Mouse (Mus musculus) frontal cortex, postnatal 25 days (tissue): Measurements from ENCODE around the gene Mpi.

Source experiments
- DNase-seq, 2 experiments: peaks; one replicate each; pipeline ENCODE4 v3.0.0; 2022; ENCODE audit warnings: low spot score in 2 of 2

Gene Mpi

DNA sequence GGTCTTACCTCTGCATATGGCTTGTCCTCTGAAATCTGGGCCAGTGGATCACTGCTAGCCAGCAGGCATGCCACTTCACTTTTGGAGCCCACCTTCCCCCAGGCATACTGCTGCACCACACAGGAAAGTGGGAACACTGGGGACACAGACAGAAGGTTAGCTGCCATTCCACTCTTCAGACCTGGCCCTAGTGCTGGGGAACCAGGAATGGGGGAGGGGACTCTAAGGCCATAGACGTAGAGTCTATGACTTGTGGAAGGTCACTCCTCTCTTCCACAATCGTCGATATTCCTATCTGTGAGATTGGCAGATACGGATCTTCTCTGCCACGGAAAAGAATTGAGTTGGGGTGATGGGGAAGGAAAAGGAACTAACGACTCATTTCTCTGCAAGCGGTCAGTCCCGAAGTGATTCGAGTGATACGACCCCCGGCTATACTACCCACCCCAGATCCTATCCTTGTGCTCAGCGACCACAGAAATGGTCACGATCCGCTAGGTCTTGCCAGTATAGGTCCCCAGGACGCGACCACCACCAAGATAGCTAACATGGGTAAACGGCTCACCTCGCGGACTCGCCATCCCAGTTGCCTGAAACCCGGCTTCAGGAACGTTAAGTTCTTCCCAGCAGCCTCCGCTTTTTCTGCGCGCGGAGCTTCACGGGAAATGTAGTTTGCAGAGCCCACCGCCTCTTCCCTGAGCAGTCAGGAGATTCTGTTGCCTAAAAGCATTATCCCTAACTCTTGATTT is at the start of gene Mpi:
Gene Mpi (minus strand): TSS at position 625 of the 749 bp plus-strand sequence.
- peak; percentile 60 to 62 for DNase-seq

DNA sequence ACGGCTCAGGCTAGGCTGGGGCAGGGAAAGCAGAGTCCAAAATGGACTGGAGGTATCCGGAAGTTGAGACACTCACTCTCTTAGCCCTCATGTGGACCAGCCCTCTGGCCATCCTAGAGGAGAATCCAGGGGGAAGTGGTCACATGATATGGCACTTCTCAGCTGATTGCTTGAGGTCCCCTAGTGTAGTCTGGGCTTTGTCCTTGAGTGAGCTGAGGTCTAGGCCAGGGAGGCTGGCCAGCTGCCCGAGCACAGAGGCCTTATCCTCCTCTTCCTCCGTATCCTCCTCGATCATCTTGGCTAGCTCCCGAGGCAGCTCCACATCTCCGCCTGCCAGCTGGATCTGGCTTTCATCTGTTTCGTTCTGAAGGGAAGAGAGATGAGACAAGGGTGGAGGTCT is 49.5 kb upstream of the Mpi start:
- no peak for DNase-seq

DNA sequence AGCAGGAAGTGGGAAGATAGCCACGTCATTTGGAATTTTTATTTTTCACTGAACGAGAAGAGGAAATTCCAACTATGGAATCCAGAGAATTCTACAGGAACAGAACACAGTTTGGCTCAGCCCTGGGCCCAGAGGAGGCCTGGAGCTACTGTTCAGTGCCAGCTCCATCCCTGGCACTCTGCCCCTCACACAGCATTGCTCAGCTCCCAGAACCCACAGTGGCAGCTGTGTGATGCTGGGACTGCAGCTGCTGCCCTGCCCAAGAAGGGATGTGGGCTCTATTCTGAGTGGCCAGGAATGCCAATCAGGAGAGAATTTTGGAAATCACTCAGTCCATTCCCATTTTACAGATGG is 48.8 kb upstream of the Mpi start:
- no peak for DNase-seq

DNA sequence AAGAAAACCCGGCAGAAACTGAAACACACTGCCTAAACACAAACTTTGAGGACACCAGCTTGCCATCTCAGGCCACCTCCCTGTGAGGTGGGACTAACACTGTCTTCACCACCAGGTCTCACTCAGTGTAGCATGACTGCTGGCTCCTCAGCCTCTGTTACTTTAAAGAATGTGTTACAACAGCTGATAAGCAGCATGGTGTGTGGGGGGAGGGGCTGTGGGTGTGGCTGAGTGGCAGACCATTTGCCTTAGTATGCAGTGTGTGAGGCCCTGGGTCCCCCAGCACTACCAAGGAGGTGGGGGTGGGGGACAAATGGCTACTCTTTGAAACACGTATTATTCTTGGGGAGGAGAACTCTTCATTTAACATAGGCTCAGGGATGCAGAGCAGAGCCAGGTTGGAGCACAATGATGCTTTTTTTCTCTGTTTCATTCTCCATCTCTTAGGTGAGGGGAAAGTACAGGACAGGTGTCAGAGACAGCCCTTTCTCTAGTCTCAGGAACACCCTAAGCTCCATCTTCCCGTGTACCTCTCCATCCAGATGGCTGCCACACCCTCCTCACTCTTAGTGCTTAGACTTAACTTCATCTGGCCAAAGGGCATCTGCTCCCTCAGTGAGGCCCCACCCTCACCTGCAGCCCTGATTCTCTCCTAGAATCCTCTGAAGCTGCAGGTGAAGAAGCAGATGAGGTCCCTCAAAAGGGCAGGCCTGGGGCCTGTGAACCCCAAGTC is 48.2 kb upstream of the Mpi start:
- DNase-seq = no peak

DNA sequence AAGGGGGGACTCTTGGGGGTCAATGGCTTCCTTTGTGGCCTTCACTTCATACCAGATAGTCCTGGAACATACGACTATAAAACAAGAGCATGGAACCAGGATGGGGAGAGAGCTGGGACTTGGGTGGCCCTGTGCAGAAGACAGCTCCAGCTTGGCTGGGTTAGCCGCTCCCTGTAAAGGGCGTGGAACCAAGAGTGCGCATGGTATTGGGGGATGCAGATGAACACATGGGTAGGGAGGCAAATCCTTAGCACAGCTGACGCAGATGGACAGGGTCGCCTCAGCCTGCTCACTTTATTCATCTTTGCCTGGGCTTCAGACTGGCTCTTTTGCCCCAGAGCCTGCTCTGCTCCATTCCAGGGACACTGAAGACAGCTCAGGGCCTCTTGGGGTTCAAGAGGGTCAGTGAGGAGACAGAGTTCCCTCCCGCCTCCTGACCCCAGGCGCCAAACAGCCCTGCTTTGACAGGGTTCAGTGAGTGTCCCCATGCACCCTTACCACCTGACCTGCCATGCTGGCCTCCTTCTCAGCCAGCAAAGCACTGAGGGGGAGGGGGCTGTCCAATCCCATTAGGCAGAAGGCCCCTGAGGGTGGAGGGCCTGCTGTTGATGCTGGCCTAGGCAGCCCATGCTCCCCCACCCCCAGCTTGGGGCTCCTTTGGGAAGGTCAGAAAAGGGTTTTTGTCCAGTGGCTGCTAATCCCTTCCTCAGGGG is 46.4 kb upstream of the Mpi start:
- DNase-seq = no peak

DNA sequence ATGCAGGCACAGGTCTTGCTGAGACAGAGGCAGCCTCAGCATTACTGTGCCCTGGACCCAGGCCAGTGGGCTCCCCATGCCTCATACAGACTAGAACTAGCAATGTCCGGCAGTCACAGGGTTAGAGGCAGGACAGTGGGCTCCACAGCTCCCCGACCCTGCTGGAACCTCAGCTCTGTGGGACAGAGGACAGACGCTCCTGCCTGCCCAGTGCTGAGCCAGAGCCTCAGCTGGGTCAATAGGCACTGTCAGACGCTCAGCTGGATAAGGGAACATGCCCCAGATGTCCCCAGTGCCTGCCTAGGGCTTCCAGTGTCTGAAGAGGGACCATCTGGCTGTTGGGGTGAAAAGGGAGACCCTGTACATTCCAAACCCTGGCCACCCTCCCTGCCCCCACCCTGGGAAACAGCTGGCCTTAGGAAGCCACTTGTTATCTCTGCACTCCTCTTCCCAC is 45.4 kb upstream of the Mpi start:
- DNase-seq = no peak

DNA sequence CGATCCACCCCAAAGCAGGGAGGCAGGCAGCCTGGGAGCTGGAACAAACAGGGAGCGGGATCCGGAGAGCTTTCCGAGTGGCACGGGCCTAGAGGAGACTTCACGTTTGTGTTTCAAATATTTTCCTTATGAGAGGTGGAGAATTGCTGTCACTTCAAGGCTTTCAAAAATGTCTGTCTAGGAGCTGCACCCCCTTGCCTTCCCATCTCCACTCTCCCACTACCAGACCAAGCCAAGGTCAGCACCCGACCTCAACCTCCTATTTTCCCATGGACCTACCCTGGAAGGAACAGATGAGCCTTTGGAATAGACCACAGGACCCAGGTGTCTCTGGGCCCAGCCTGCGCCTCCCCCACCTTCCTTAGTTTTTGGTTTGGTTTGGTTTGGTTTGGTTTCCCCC is 44.7 kb upstream of the Mpi start:
- no peak for DNase-seq

DNA sequence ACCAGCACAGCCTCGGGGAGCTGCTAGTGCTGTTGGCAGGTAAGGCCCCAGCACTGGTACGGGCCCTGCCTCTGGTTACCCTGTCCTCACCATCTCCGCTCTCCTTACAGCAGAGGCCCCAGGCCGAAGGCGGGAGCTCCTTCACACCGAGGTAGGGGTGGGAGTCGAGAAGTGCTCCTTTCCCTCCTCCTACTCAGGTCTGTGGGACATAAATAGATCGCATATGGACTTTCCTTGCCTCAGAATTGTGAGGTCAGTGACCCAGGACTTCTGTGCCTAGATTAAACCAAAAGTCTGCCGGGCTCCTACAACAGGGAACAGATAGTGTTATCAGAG is 41.6 kb upstream of the Mpi start:
- no peak for DNase-seq

DNA sequence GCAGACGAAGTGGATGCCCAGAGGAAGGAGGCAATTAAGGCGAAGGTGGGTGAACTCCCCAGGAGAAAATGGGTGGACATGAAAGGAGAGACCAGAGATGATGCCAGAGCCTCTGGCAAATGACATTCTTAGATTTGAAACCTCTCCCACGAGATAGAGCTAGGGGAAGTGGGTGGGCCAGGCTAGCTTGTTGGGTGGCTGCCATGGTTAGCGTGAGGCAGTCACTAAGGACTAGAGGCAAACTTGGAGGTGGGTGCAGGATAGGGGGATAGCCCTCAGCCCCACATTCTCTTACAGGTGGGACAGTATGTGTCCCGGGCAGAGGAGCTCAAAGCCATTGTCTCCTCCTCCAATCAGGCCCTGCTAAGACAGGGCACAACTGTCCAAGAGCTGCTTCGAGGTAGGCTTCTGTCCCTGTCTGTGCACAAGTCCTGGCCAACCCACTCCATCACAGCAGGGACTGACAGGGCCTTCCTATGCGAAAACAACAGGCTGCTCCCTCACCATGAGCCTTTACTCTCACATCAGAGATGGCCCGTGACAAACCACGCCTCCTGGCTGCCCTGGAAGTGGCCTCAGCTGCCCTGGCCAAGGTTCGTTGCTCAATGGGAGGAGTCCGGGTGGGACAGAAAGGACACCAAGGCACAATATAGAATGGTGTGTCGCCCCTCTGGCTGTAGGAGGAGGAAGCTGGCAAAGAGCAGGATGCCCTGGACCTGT is 41.1 kb upstream of the Mpi start:
- DNase-seq = no peak

DNA sequence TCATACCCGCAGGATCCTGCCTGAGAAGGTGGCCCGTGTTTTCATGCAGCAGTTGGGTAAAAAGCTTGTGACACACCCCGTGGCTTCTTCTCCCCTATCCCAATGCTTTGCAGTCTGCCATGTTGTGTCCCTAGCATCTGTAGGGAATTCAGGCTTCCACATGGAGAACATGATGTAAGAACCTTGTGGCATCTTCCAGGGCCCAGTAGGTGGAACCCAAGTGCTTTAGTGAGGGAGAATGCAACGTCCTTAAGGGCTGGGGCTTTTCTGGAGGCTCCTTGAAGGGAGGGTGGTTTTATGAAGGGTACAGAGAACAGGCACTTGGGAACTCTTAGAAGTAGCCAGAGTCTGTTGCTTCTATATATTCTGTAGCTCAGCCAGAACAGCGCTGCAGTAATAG is 38.2 kb upstream of the Mpi start:
- no peak for DNase-seq

DNA sequence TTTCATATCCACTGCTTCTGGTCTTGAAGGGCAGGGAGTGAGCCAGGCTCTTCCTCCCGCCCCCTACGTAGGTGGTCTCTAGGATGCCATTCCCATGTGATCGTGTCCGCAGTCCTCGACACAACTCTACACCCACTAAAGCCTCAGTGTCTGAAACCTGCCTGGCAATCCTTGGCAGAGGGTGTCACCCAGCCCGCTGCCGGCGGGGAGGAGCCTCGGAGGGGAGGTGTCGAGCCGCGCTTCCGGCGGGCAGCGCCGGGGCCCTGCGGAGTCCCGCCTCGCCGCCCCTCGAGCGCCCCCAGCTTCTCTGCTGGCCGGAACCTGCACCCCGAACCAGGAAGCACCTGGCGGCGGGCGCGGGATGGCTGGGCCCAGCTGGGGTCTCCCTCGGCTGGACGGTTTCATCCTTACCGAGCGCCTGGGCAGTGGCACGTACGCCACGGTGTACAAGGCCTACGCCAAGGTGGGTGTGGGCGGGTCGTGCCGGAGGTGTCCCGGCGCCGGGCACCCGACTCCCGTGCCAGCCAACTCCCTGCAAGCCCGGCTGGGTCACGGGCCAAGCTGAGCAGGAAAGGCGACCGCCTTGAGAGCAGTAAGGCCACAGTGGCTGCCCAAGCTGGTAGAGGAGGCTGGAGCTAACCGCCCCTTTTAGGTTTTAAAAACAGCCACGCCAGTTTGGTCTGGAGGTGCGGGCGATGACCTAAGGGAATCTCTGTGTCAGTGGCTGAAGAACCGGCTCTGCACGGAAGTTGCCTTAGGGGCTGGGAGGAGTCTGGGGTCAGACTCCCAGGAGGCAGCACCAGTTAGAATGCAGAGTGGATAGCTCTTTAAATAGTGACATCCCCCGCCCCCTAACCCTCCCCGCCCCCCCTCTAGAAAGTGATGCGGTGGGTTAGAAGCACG is 36.9 kb upstream of the Mpi start, which contains the start of gene Ulk3:
Gene Ulk3 (plus strand): TSS at position 229 of the 903 bp plus-strand sequence.
- peak; percentile 45 to 69 for DNase-seq

DNA sequence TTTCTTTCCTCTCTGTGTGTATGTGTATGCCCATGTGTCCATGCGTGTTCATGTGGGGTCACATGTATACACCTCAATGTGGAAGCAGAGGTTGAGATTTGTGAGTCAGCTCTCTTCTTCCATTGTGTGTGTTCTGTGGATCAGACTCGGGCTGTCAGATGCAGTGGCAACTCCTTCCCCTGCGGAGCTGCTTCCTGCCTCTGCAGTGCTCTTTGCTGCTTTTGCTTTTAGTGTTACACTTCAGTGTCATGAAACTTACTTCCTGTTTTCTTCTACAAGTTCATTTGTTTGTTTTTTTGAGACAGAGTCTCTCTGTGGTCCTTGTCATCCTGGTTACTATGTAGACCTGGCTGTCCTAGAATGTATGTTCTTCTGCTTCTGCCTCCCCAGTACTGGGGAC is 32.4 kb upstream of the Mpi start:
- DNase-seq = no peak

DNA sequence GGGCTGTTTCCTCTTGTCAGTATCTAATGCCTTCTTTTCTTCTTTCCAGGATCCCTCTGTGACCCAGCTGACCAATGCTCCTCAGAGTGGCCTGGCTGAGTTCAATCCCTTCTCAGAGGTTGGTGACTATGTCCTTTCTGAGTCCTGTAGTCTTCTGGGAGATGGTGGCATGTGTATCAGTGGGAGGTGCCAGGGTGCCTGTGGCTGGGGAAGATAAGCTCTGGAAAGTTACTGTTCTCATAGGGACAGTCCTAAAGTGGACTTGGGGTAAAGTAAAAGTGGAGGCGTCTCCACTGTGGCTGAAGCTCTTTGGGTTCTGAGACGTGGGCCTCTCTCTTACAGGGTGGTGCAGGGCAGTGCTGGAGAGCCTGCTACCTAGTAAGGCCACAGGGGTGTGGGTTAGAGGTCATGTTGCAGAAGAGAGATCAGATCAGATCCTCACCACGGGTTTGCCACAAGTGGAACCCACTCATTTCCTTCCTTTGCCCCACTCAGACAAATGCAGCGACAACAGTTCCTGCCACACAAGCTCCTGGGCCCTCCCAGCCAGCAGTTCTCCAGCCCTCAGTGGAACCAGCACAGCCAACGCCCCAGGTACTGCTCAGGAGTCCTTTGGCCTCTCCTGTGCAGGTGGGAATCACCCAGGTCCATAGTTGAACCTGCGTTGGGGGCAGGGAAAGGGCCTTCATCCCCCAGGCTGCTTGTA is 24.7 kb upstream of the Mpi start:
- no peak for DNase-seq

DNA sequence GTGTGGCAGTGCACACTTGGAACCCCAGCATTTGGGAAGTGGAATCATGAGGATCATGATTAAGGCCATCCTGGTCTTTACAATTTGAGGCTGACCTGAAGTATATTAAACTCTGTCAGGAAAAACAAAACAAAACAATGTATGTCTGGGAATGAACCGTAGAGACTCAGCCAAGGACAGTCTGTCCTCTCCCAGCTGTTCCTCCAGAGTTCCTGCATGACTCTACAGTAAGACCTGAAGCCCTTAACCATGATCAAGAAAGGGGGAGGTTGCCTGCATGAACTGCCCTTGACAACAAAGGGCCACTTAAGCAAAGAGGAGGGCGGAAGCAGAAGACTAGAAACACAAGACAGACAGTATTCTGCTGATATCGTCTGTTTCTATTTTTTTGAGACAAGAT is 23.0 kb upstream of the Mpi start:
- DNase-seq = no peak

DNA sequence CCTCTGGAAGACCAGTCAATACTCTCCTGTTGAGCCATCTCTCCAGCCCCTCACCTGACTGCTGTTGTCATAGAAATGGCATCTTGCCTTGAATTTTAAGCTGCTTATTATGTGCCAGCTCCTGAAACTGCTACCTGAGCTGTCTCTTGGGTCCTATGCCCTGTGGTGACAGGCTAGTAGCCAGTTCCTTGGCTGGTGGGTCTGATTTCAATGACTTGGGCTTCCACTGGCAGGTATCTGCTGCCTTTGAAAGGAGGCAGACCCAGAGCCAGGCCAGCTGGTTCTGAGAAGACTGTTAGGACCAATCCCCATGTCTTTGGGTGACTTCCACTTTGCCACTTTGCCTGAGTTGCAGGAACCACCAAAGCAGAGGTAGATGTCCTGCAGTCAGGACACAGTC is 21.8 kb upstream of the Mpi start:
- no peak for DNase-seq

DNA sequence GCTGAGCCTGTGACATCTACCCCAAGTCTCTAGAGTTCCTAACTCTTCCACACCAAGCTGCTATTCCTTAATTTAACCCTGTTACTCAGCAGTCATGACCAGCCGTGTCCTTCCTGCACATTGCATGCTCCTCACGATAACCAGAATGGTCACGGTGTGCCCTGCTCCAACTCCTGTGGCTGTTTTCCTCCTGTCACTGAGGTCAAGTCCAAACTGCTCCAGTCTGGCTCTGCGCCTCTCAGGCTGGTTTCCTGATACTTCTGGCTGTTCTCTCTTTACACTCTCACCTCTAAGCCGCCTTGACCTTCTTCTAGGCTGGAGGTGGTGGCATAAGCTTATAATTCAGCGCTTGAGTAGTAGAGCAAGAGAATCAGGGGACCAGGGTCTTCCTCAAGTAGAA is 15.9 kb upstream of the Mpi start:
- DNase-seq = no peak

DNA sequence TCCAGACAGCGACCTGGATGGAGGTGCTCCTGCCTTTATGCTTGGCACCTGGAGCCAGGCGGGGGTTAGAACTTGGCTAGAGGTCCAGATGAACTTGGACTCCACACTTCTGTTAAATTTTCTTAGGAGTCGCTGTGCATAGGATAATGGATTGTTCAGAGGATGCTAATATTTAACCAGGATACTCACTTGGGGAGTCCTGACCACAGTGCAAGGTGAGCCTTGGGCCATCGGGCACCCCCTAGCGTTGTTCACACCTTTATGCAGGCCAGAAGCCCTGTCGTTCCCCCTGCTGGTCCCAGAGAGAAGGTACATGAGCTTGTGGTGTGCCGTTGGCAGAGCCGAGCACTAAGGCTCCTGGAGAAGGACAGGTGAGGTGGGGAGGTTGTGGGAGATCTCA is 14.3 kb upstream of the Mpi start:
- DNase-seq = no peak

DNA sequence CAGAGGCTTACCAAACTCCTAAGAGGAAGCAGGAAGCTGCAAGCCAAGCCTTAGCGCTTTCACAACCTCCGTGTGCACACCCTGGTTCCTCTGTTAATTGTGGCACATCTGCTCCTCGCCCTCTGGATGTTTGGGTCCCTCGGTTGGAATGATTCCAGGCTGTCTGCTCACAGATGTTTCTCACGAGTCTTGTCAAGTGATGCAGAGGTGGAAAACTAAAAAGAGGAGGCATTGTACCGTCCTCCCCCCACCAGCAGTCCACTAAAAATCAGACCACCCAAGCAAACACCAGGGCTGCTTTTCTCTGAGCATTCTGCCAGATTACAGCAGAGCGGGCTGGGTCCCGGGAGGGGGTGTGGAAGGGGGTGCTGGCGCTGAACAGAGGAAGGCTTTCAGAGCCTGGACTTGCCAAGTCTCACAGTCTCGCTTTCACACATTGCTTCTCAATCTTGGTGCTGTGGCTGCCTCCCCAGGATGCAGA is 13.2 kb upstream of the Mpi start:
- peak; percentile 36 for DNase-seq

DNA sequence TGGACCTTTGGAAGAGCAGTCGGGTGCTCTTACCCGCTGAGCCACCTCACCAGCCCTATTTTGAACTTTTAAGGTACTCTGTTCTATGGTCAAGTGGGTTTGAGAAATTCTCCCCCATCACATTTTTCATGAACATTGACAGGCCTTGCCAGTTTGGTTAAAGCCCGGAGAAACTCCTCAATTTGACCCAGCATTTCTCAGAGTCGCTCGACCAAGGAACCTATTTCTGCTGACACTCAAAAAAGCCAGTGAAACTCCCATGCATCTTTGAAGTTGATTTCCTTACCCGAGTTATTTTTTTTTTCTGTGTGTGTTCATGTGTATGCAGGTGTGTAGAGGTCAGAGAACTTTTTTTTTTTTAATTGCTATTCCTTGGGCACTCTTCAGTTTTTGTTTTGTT is 12.0 kb upstream of the Mpi start:
- DNase-seq = no peak

DNA sequence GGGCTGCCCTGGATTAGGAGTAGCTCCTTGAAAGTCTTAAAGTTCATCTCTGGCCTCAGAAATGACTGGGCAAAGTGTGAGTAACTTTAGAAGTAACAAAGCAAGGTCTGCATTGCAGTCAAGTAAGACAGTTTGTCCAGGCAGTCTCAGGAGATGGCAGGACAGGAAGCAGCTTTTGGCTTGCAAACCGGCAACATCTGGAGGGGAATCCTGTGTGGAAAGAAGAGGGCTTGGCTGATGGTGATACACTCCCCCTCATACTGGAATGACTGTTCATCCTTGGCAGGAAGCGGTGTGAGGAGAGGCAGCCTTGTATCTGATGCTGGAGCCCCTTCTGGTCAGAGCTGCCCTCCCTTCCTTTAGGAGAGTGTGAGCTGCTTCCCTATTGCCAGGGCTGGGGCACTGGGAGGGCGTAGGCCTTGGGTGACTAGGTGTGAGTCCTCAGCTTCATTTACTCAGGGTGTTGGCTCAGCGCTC is 10.4 kb upstream of the Mpi start:
- DNase-seq = no peak
